Mouse (Mus musculus): ENCODE data around the gene Rab11b.

- TF ChIP-seq CTCF (IDR thresholded peaks at IDR 0.05; ENCODE audit: low read depth) = no peak
- TF ChIP-seq EP300 (IDR thresholded peaks at IDR 0.05; ENCODE audit: low read depth) = no peak
Observed at GRCm38 (mm10) chr17:33779967-33780295, 19.6 kb upstream of the Rab11b start.

Data from liver, postnatal 0 days (tissue).